Mouse (Mus musculus): Measurements from ENCODE around the gene Kars. TPM values are rescaled to one million over a fixed set of nuclear protein-coding genes. Genes with fewer than 3 reads are reported as not detected.

The Kars gene
- polyA plus RNA-seq, 1 experiment from 2014 or later, result 260 TPM

GRCm38 (mm10) chr8:111974138-111974537, 37.0 kb downstream of the Kars start:
- no peak overlapping the region for H3K9ac ChIP-seq (ENCODE audit: low read depth, low read length)
- H3K36me3 ChIP-seq (ENCODE audit: control insufficient read depth, insufficient read depth, low read length), result peaks cover 19% of the 10 kb centered on the region
- no peak overlapping the region for H3K4me2 ChIP-seq (replicated peaks; ENCODE audit: low read depth, low read length)
- H3K4me1 ChIP-seq (ENCODE audit: control insufficient read depth, insufficient read depth, low read length), result no peaks in the 10 kb centered on the region
- H3K27me3 ChIP-seq (ENCODE audit: control insufficient read depth, insufficient read depth, low read length), result no peaks in the 10 kb centered on the region
- no peak overlapping the region for H3K27ac ChIP-seq (ENCODE audit: low read depth, low read length)
- WGBS, result 93% methylated on average over 12 of the region's 12 CpGs
- ATAC-seq (ENCODE audit: low FRiP score, low TSS enrichment), result no peak
- H3K4me3 ChIP-seq (ENCODE audit: low read length), result no peak overlapping the region
- peaks cover 5% of the 10 kb centered on the region; the same call in 1 of the 2 replicates for H3K9me3 ChIP-seq (ENCODE audit: control insufficient read depth, low read length)

GRCm38 (mm10) chr8:111968991-111969390, 42.1 kb downstream of the Kars start:
- H3K27ac ChIP-seq (ENCODE audit: low read depth, low read length), result no peak overlapping the region
- H3K4me3 ChIP-seq (ENCODE audit: low read length), result no peak overlapping the region
- H3K4me1 ChIP-seq (ENCODE audit: control insufficient read depth, insufficient read depth, low read length), result no peaks in the 10 kb centered on the region
- H3K9ac ChIP-seq (ENCODE audit: low read depth, low read length), result no peak overlapping the region
- H3K4me2 ChIP-seq (replicated peaks; ENCODE audit: low read depth, low read length), result no peak overlapping the region
- 54% methylated on average over 5 of the region's 5 CpGs for WGBS
- peaks cover 8% of the 10 kb centered on the region; the same call in 1 of the 2 replicates for H3K36me3 ChIP-seq (ENCODE audit: control insufficient read depth, insufficient read depth, low read length)
- H3K9me3 ChIP-seq (ENCODE audit: control insufficient read depth, low read length), result peaks cover 1% of the 10 kb centered on the region; the same call in 1 of the 2 replicates
- no peaks in the 10 kb centered on the region for H3K27me3 ChIP-seq (ENCODE audit: control insufficient read depth, insufficient read depth, low read length)
- no peak for ATAC-seq (ENCODE audit: low FRiP score, low TSS enrichment)

- no peak overlapping the region for H3K4me2 ChIP-seq (replicated peaks; ENCODE audit: low read depth, low read length)
- H3K4me1 ChIP-seq (ENCODE audit: control insufficient read depth, insufficient read depth, low read length), result no peaks in the 10 kb centered on the region
- H3K9ac ChIP-seq (ENCODE audit: low read depth, low read length), result no peak overlapping the region
- no peaks in the 10 kb centered on the region; the same call in 1 of the 2 replicates for H3K9me3 ChIP-seq (ENCODE audit: control insufficient read depth, low read length)
- 90% methylated on average over 10 of the region's 10 CpGs for WGBS
- peaks cover 8% of the 10 kb centered on the region; the same call in 1 of the 2 replicates for H3K36me3 ChIP-seq (ENCODE audit: control insufficient read depth, insufficient read depth, low read length)
- H3K27me3 ChIP-seq (ENCODE audit: control insufficient read depth, insufficient read depth, low read length), result no peaks in the 10 kb centered on the region
- no peak overlapping the region for H3K4me3 ChIP-seq (ENCODE audit: low read length)
- ATAC-seq (ENCODE audit: low FRiP score, low TSS enrichment), result no peak
- no peak overlapping the region for H3K27ac ChIP-seq (ENCODE audit: low read depth, low read length)
These were observed 42.6 kb downstream of the Kars start for GRCm38 (mm10) chr8:111968541-111968940.

- Histone ChIP-seq H3K9me3 (ENCODE audit: control insufficient read depth, low read length) (no peaks in the 10 kb centered on the region), H3K27me3 (ENCODE audit: control insufficient read depth, insufficient read depth, low read length) (no peaks in the 10 kb centered on the region), H3K36me3 (ENCODE audit: control insufficient read depth, insufficient read depth, low read length) (peaks cover 8% of the 10 kb centered on the region; the same call in 1 of the 2 replicates), H3K9ac (ENCODE audit: low read depth, low read length) (no peak overlapping the region), H3K27ac (ENCODE audit: low read depth, low read length) (no peak overlapping the region), H3K4me3 (ENCODE audit: low read length) (no peak overlapping the region), H3K4me2 (replicated peaks; ENCODE audit: low read depth, low read length) (no peak overlapping the region), H3K4me1 (ENCODE audit: control insufficient read depth, insufficient read depth, low read length) (no peaks in the 10 kb centered on the region)
- 80% methylated on average over 5 of the region's 5 CpGs for WGBS
- no peak for ATAC-seq (ENCODE audit: low FRiP score, low TSS enrichment)
These were observed 43.8 kb downstream of the Kars start for GRCm38 (mm10) chr8:111967246-111967870.

GRCm38 (mm10) chr8:111964849-111965561, 46.1 kb downstream of the Kars start:
- H3K4me1 ChIP-seq (ENCODE audit: control insufficient read depth, insufficient read depth, low read length), result no peaks in the 10 kb centered on the region
- H3K4me3 ChIP-seq (ENCODE audit: low read length), result no peak overlapping the region
- no peaks in the 10 kb centered on the region for H3K27me3 ChIP-seq (ENCODE audit: control insufficient read depth, insufficient read depth, low read length)
- 80% methylated on average over 7 of the region's 7 CpGs for WGBS
- H3K27ac ChIP-seq (ENCODE audit: low read depth, low read length), result no peak overlapping the region
- no peak overlapping the region for H3K9ac ChIP-seq (ENCODE audit: low read depth, low read length)
- H3K9me3 ChIP-seq (ENCODE audit: control insufficient read depth, low read length), result no peaks in the 10 kb centered on the region
- H3K36me3 ChIP-seq (ENCODE audit: control insufficient read depth, insufficient read depth, low read length), result peaks cover 5% of the 10 kb centered on the region; the same call in 1 of the 2 replicates
- H3K4me2 ChIP-seq (replicated peaks; ENCODE audit: low read depth, low read length), result no peak overlapping the region
- no peak for ATAC-seq (ENCODE audit: low FRiP score, low TSS enrichment)

GRCm38 (mm10) chr8:111964351-111964750, 46.8 kb downstream of the Kars start:
- no peak overlapping the region for H3K4me2 ChIP-seq (replicated peaks; ENCODE audit: low read depth, low read length)
- no peak overlapping the region for H3K4me3 ChIP-seq (ENCODE audit: low read length)
- peaks cover 5% of the 10 kb centered on the region; the same call in 1 of the 2 replicates for H3K36me3 ChIP-seq (ENCODE audit: control insufficient read depth, insufficient read depth, low read length)
- H3K9ac ChIP-seq (ENCODE audit: low read depth, low read length), result no peak overlapping the region
- H3K4me1 ChIP-seq (ENCODE audit: control insufficient read depth, insufficient read depth, low read length), result no peaks in the 10 kb centered on the region
- no peak overlapping the region for H3K27ac ChIP-seq (ENCODE audit: low read depth, low read length)
- 52% methylated on average over 5 of the region's 5 CpGs for WGBS
- no peaks in the 10 kb centered on the region for H3K9me3 ChIP-seq (ENCODE audit: control insufficient read depth, low read length)
- no peaks in the 10 kb centered on the region for H3K27me3 ChIP-seq (ENCODE audit: control insufficient read depth, insufficient read depth, low read length)
- no peak for ATAC-seq (ENCODE audit: low FRiP score, low TSS enrichment)

- ATAC-seq (ENCODE audit: low FRiP score, low TSS enrichment), result no peak
- Histone ChIP-seq H3K27me3 (ENCODE audit: control insufficient read depth, insufficient read depth, low read length) (no peaks in the 10 kb centered on the region), H3K4me2 (replicated peaks; ENCODE audit: low read depth, low read length) (no peak overlapping the region), H3K4me1 (ENCODE audit: control insufficient read depth, insufficient read depth, low read length) (no peaks in the 10 kb centered on the region), H3K4me3 (ENCODE audit: low read length) (no peak overlapping the region), H3K9me3 (ENCODE audit: control insufficient read depth, low read length) (no peaks in the 10 kb centered on the region), H3K9ac (ENCODE audit: low read depth, low read length) (no peak overlapping the region), H3K27ac (ENCODE audit: low read depth, low read length) (no peak overlapping the region), H3K36me3 (ENCODE audit: control insufficient read depth, insufficient read depth, low read length) (peaks cover 5% of the 10 kb centered on the region; the same call in 1 of the 2 replicates)
- WGBS, result 92% methylated on average over 4 of the region's 4 CpGs
These were observed 47.6 kb downstream of the Kars start for GRCm38 (mm10) chr8:111963546-111963945.

- H3K4me3 ChIP-seq (ENCODE audit: low read length), result no peak overlapping the region
- no peaks in the 10 kb centered on the region for H3K27me3 ChIP-seq (ENCODE audit: control insufficient read depth, insufficient read depth, low read length)
- H3K36me3 ChIP-seq (ENCODE audit: control insufficient read depth, insufficient read depth, low read length), result 0 out of 2 replicates have a peak, but pooled peaks cover under 1% of the 10 kb centered on the region
- H3K9ac ChIP-seq (ENCODE audit: low read depth, low read length), result no peak overlapping the region
- no peak overlapping the region for H3K27ac ChIP-seq (ENCODE audit: low read depth, low read length)
- H3K4me1 ChIP-seq (ENCODE audit: control insufficient read depth, insufficient read depth, low read length), result no peaks in the 10 kb centered on the region
- no peak for ATAC-seq (ENCODE audit: low FRiP score, low TSS enrichment)
- no peaks in the 10 kb centered on the region for H3K9me3 ChIP-seq (ENCODE audit: control insufficient read depth, low read length)
- no peak overlapping the region for H3K4me2 ChIP-seq (replicated peaks; ENCODE audit: low read depth, low read length)
- 77% methylated on average over 10 of the region's 10 CpGs for WGBS
These were observed 48.0 kb downstream of the Kars start for GRCm38 (mm10) chr8:111963091-111963490.

- Histone ChIP-seq H3K4me2 (replicated peaks; ENCODE audit: low read depth, low read length) (no peak overlapping the region), H3K36me3 (ENCODE audit: control insufficient read depth, insufficient read depth, low read length) (no peaks in the 10 kb centered on the region), H3K4me3 (ENCODE audit: low read length) (no peak overlapping the region), H3K27ac (ENCODE audit: low read depth, low read length) (no peak overlapping the region), H3K4me1 (ENCODE audit: control insufficient read depth, insufficient read depth, low read length) (no peaks in the 10 kb centered on the region), H3K9ac (ENCODE audit: low read depth, low read length) (no peak overlapping the region), H3K9me3 (ENCODE audit: control insufficient read depth, low read length) (no peaks in the 10 kb centered on the region), H3K27me3 (ENCODE audit: control insufficient read depth, insufficient read depth, low read length) (no peaks in the 10 kb centered on the region)
- ATAC-seq (ENCODE audit: low FRiP score, low TSS enrichment), result no peak
- WGBS, result 62% methylated on average over 1 of the region's 1 CpGs
These were observed 48.5 kb downstream of the Kars start for GRCm38 (mm10) chr8:111962589-111962988.
